Mouse (Mus musculus) cortical plate, adult 2 months (tissue): ENCODE results near the gene Cdh12.

Experiments
- CTCF ChIP-seq: fragments of 200-500 bp; IDR thresholded peaks from 2 replicates; pipeline ENCODE4 v1.5.1; 2011; ENCODE audit warnings: mild to moderate bottlenecking, control low read depth, low read length; ENCODE audit not compliant: insufficient read depth; ENCODE audit errors: extremely low read depth
- POLR2A ChIP-seq: fragments of 200-500 bp; IDR thresholded peaks from 2 replicates; pipeline ENCODE4 v1.6.1; 2011; ENCODE audit warnings: mild to moderate bottlenecking, low read length, control low read depth; ENCODE audit not compliant: insufficient read depth; ENCODE audit errors: extremely low read depth

DNA sequence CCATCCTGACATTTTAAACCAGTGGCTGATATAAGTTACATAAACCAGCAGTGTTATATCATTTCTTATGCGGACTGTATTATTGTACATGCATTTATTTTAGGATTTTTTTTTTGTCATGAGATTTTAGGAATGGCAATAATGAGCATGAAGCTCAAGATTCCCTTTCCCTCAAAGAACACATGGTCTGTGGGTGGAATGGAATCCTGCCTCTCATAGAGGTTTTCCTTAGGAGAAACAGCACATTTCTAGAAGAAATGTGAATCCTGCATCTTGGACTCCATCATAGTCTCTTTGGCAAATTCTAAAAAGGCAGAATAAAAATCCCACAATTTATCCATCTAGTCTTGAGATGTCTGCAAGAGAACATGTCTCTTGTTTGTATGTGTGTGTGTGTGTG lies 35.7 kb upstream of the Cdh12 start:
- TF ChIP-seq CTCF (no peak), POLR2A (no peak)
